Mouse (Mus musculus) MEL (cell line): ENCODE data around the gene Map3k1. TPM values are rescaled to one million over a fixed set of nuclear protein-coding genes. Genes with fewer than 3 reads are reported as not detected.

Experiments
- DNase-seq: peaks from one replicate; pipeline ENCODE4 v3.0.0; 2011; ENCODE audit warnings: low read depth, low spot score
- H3K27ac ChIP-seq: 2 replicates; pipeline ENCODE4 v1.5.1; 2012; ENCODE audit warnings: low read depth, mild to moderate bottlenecking, control low read depth, low read length, moderate library complexity; ENCODE audit not compliant: control insufficient read depth
- H3K27me3 ChIP-seq, 2 experiments: fragments of 150-350 bp in 1 of 2; sonication (generic) in 1 of 2; 2 replicates each; pipeline ENCODE4 v1.6.1; 2012; ENCODE audit warnings: low read length in 2 of 2, mild to moderate bottlenecking in 2 of 2, improper control_type of control experiment in 1 of 2, moderate library complexity in 1 of 2; ENCODE audit not compliant: insufficient read depth in 2 of 2, control insufficient read depth in 1 of 2
- H3K36me3 ChIP-seq, 2 experiments: 2 replicates each; pipeline ENCODE4 v1.6.1; 2012 to 2014; ENCODE audit warnings: low read length in 2 of 2, improper control_type of control experiment in 1 of 2, inconsistent platforms in 1 of 2, mild to moderate bottlenecking in 1 of 2; ENCODE audit not compliant: insufficient read depth in 2 of 2, control insufficient read depth in 1 of 2
- H3K4me1 ChIP-seq, 2 experiments: fragments of 150-350 bp in 1 of 2; sonication (generic) in 1 of 2; 2 replicates each; pipeline ENCODE4 v1.6.1; 2012; ENCODE audit warnings: low read length in 2 of 2, improper control_type of control experiment in 1 of 2, mild to moderate bottlenecking in 1 of 2; ENCODE audit not compliant: insufficient read depth in 2 of 2, control insufficient read depth in 1 of 2
- H3K4me3 ChIP-seq, 2 experiments: fragments of 150-350 bp in 1 of 2; sonication (generic) in 1 of 2; 2 replicates each; pipeline ENCODE4 v1.5.1; 2012; ENCODE audit warnings: low read depth in 2 of 2, low read length in 2 of 2, mild to moderate bottlenecking in 2 of 2, moderate library complexity in 2 of 2, control low read depth in 1 of 2, improper control_type of control experiment in 1 of 2; ENCODE audit not compliant: control insufficient read depth in 1 of 2, insufficient read depth in 1 of 2
- H3K79me2 ChIP-seq: 2 replicates; pipeline ENCODE4 v1.6.1; 2012; ENCODE audit warnings: mild to moderate bottlenecking, low read length, moderate library complexity; ENCODE audit not compliant: control insufficient read depth, poor library complexity, insufficient read depth
- H3K9ac ChIP-seq: 2 replicates; pipeline ENCODE4 v1.6.1; 2012; ENCODE audit warnings: low read depth, mild to moderate bottlenecking, control low read depth, low read length, moderate library complexity; ENCODE audit not compliant: control insufficient read depth, poor library complexity, severe bottlenecking
- H3K9me3 ChIP-seq: fragments of 150-350 bp; sonication (generic); replicated peaks from 2 replicates; pipeline ENCODE4 v1.6.1; 2012; ENCODE audit warnings: mild to moderate bottlenecking, low read length, improper control_type of control experiment, moderate library complexity; ENCODE audit not compliant: insufficient read depth
- CHD1 ChIP-seq: IDR thresholded peaks from 2 replicates; pipeline ENCODE4 v1.6.1; 2012; ENCODE audit warnings: low read depth, mild to moderate bottlenecking, inconsistent platforms, low read length, improper control_type of control experiment
- EP300 ChIP-seq, 2 experiments: IDR thresholded peaks; 2 replicates each; pipeline ENCODE4 v1.6.1; 2011; ENCODE audit warnings: improper control_type of control experiment in 2 of 2, low read length in 2 of 2, low read depth in 1 of 2, mild to moderate bottlenecking in 1 of 2
- GABPA ChIP-seq: IDR thresholded peaks from 2 replicates; pipeline ENCODE4 v1.6.1; 2012; ENCODE audit warnings: low read depth, mild to moderate bottlenecking, inconsistent platforms, low read length, improper control_type of control experiment, moderate library complexity
- MAFK ChIP-seq: IDR thresholded peaks from 2 replicates; pipeline ENCODE4 v1.6.1; 2011; ENCODE audit warnings: low read depth, mild to moderate bottlenecking, low read length, improper control_type of control experiment, borderline replicate concordance
- MAZ ChIP-seq: IDR thresholded peaks from 2 replicates; pipeline ENCODE4 v1.6.1; 2012; ENCODE audit warnings: low read depth, mild to moderate bottlenecking, inconsistent platforms, low read length, improper control_type of control experiment
- MEF2A ChIP-seq: IDR thresholded peaks from 2 replicates; pipeline ENCODE4 v1.6.1; 2014; ENCODE audit warnings: low read depth, mild to moderate bottlenecking, inconsistent platforms, low read length, improper control_type of control experiment; ENCODE audit not compliant: poor library complexity, insufficient replicate concordance, severe bottlenecking; ENCODE audit errors: extremely low read depth
- MYC ChIP-seq: IDR thresholded peaks from 2 replicates; pipeline ENCODE4 v1.6.1; 2011; ENCODE audit warnings: low read depth, mild to moderate bottlenecking, low read length, improper control_type of control experiment, moderate library complexity
- POLR2AphosphoS5 ChIP-seq: IDR thresholded peaks from 2 replicates; pipeline ENCODE4 v1.6.1; 2012; ENCODE audit warnings: low read depth, borderline replicate concordance, mild to moderate bottlenecking, inconsistent platforms, low read length, moderate library complexity, mixed read lengths
- SIN3A ChIP-seq: IDR thresholded peaks from 2 replicates; pipeline ENCODE4 v1.6.1; 2012; ENCODE audit warnings: low read length, improper control_type of control experiment, inconsistent platforms
- SMC3 ChIP-seq: IDR thresholded peaks from 2 replicates; pipeline ENCODE4 v1.6.1; 2011; ENCODE audit warnings: low read depth, low read length, improper control_type of control experiment
- UBTF ChIP-seq: IDR thresholded peaks from 2 replicates; pipeline ENCODE4 v1.6.1; 2012; ENCODE audit warnings: low read depth, mild to moderate bottlenecking, inconsistent platforms, low read length, improper control_type of control experiment, moderate library complexity, borderline replicate concordance; ENCODE audit not compliant: insufficient read depth
- USF2 ChIP-seq, 2 experiments: IDR thresholded peaks; 2 replicates each; pipeline ENCODE4 v1.6.1; 2011 to 2012; ENCODE audit warnings: improper control_type of control experiment in 2 of 2, low read length in 2 of 2, borderline replicate concordance in 1 of 2, inconsistent platforms in 1 of 2, low read depth in 1 of 2, mild to moderate bottlenecking in 1 of 2; ENCODE audit not compliant: insufficient read depth in 1 of 2
- ZKSCAN1 ChIP-seq: IDR thresholded peaks from 2 replicates; pipeline ENCODE4 v1.6.1; 2012; ENCODE audit warnings: low read depth, mild to moderate bottlenecking, inconsistent platforms, low read length, improper control_type of control experiment, moderate library complexity
- ZMIZ1 ChIP-seq: IDR thresholded peaks from 2 replicates; pipeline ENCODE4 v1.6.1; 2012; ENCODE audit warnings: low read depth, mild to moderate bottlenecking, inconsistent platforms, low read length, improper control_type of control experiment, moderate library complexity
- polyA plus RNA-seq, 2 experiments: library from polyadenylated mRNA; stranded (reverse) in 1 of 2; unstranded in 1 of 2; fragments of >175 nt in 1 of 2; fragments of >200 nt in 1 of 2; gene quantifications; 2 replicates each; pipeline versions ENCODE4 v1.2.1 to v1.2.4; 2012; ENCODE audit warnings: low replicate concordance in 2 of 2, low read depth in 1 of 2; ENCODE audit not compliant: insufficient read length in 2 of 2, insufficient read depth in 1 of 2, missing spikeins in 1 of 2
- total RNA-seq: library from RNA; depleted of rRNA; stranded (reverse); fragments of 300-350 nt; gene quantifications from 2 replicates; pipeline ENCODE4 v1.2.3, GENCODE M21; 2012

Gene Map3k1
- total and polyA plus RNA-seq, 3 experiments, result 4.3 to 20.7 (median 4.4) TPM

DNA sequence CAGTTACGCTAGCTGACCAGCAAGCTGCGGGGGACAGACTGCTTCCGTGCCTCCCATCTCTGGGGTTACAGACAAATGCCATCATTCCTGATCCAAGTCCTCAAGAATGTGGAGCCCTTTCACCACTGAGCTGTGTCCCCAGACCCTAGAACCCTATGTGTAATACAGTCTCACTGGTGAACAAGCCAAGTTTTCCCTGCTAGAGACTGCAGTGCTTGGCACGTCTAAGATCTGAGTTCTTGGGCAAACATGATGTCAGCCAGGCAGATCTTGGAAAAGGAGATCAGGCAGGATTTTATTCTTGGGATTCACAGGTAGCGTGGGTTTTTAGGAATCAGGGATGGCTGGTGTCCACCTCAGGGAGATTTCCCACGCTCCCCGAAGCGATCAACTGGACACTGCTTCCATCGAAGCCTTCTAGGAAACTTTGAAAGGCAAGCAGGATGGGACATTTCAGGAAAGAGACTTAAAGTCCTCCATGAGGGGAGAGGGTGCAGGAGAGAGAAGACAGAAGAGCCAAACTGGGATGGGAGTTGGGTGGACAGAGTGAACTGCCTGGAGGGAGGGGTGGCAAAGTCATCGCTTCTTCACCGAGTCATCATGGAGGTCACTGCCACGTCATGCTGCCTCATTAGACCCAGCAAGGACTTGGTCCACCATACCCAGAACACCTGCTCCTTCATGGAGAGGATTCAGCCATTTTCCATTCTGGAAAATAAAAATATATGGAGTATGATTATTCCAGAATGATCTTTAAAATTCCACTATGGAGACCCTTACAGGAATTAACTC, 41.4 kb upstream of the Map3k1 start:
- no peak for TF ChIP-seq MAZ
- TF ChIP-seq, all 39 proteins: peak for 0
- H3K79me2 ChIP-seq, result no peaks in the 10 kb centered on the region
- no peaks in the 10 kb centered on the region for H3K4me1 ChIP-seq
- DNase-seq, result no peak
- no peaks in the 10 kb centered on the region; a peak in 2 of 4 replicates for H3K27me3 ChIP-seq
- H3K36me3 ChIP-seq, result no peaks in the 10 kb centered on the region
- H3K9me3 ChIP-seq, result no peaks in the 10 kb centered on the region
- H3K4me3 ChIP-seq, result no peak overlapping the region
- no peak overlapping the region for H3K27ac ChIP-seq
- no peak overlapping the region for H3K9ac ChIP-seq

DNA sequence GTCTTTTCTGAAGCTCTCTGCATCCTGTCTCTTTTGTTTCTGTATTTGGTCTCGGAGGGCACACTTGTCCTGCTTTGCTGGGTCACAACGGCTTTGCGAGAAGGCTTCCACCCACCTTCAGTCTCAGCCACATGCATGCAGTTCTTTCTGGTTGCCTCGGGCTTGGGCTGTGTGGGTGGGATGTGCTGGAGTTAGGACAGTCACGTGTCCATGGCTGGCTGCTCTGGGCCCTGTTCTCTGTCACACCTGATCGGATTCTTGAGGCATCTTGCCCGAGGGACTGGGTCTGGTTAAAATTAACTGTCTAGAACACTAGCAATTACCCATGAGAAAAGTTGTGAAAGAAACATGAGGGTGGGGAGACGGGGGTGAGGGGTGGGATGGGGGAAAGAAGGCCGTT, 36.7 kb upstream of the Map3k1 start:
- Histone ChIP-seq H3K36me3 (no peaks in the 10 kb centered on the region), H3K9ac (no peak overlapping the region), H3K27ac (no peak overlapping the region), H3K79me2 (no peaks in the 10 kb centered on the region), H3K4me1 (no peaks in the 10 kb centered on the region), H3K27me3 (no peaks in the 10 kb centered on the region; a peak in 1 of 4 replicates), H3K9me3 (no peaks in the 10 kb centered on the region), H3K4me3 (no peak overlapping the region)
- TF ChIP-seq ZMIZ1 (no peak), MAFK (no peak), POLR2AphosphoS5 (no peak), ZKSCAN1 (no peak), SMC3 (no peak)
- no peak for DNase-seq

GRCm38 (mm10) chr13:111844313-111844712, 35.5 kb upstream of the Map3k1 start:
- Histone ChIP-seq H3K4me1 (no peaks in the 10 kb centered on the region), H3K27me3 (no peaks in the 10 kb centered on the region; a peak in 1 of 4 replicates)
- TF ChIP-seq MYC (no peak), CHD1 (no peak), EP300 (IDR thresholded peaks at IDR 0.05; ENCODE audit: low read depth in 1 of 2, low read length in 2 of 2) (no peak), UBTF (no peak), USF2 (IDR thresholded peaks at IDR 0.05; ENCODE audit: borderline replicate concordance in 1 of 2, insufficient read depth in 1 of 2, low read depth in 1 of 2, low read length in 2 of 2) (no peak), MEF2A (no peak), ZKSCAN1 (no peak), SIN3A (no peak), GABPA (no peak)
- TF ChIP-seq, all 39 proteins: peak for 0
- DNase-seq, result no peak
- Histone ChIP-seq H3K27ac (no peak overlapping the region), H3K9ac (no peak overlapping the region), H3K36me3 (no peaks in the 10 kb centered on the region), H3K9me3 (no peaks in the 10 kb centered on the region), H3K4me3 (no peak overlapping the region), H3K79me2 (no peaks in the 10 kb centered on the region)
